Mouse (Mus musculus): Measurements from ENCODE around the gene Wdfy4.

- no peak for TF ChIP-seq POLR2A (IDR thresholded peaks at IDR 0.05; ENCODE audit: low read depth, low read length)
- no peak for TF ChIP-seq CTCF (IDR thresholded peaks at IDR 0.05; ENCODE audit: borderline replicate concordance, insufficient read depth, low read length)
Measured at GRCm38 (mm10) chr14:33104809-33105208, 80.5 kb downstream of the Wdfy4 start.
